Mouse (Mus musculus): ENCODE data around the gene Tmed4. TPM values are rescaled to one million over a fixed set of nuclear protein-coding genes. Genes with fewer than 3 reads are reported as not detected.

Tmed4 gene
- polyA plus RNA-seq, 1 experiment: 66.9 TPM

GRCm38 (mm10) chr11:6267320-6268254, 7.1 kb downstream of the Tmed4 start, which contains the start of gene Ddx56:
Ddx56 (minus strand) TSS chr11:6267772.
- H3K36me3 ChIP-seq (ENCODE audit: control insufficient read depth, insufficient read depth): peaks cover 39% of the 10 kb centered on the region
- H3K79me2 ChIP-seq (ENCODE audit: control insufficient read depth, insufficient read depth): peaks cover 29% of the 10 kb centered on the region
- no peaks in the 10 kb centered on the region for H3K27me3 ChIP-seq (ENCODE audit: control insufficient read depth, insufficient read depth, insufficient read length)
- peak within 1 kb of the TSS; percentile 65 for H3ac ChIP-seq (ENCODE audit: control insufficient read depth, insufficient read length)
- peak within 1 kb of the TSS; percentile 99 for H3K4me2 ChIP-seq (ENCODE audit: low read depth)
- H3K4me3 ChIP-seq: peak within 1 kb of the TSS; percentile 99
- TF ChIP-seq MYOD1 (IDR thresholded peaks at IDR 0.05; ENCODE audit: control insufficient read depth in 1 of 3, insufficient read length in 2 of 3, low read depth in 2 of 3): peak in 1 of 3 experiments; percentile 33
- peak; percentile 73 for TF ChIP-seq SRF (IDR thresholded peaks at IDR 0.05; ENCODE audit: control insufficient read depth, insufficient read length, low read depth)
- TF ChIP-seq TCF12 (IDR thresholded peaks at IDR 0.05; ENCODE audit: insufficient read depth, poor library complexity, severe bottlenecking): no peak
- TF ChIP-seq MYOG (IDR thresholded peaks at IDR 0.05; ENCODE audit: control insufficient read depth in 1 of 3, insufficient read depth in 1 of 3, insufficient read length in 2 of 3, low read depth in 2 of 3): peak in 1 of 3 experiments; percentile 26
- TF ChIP-seq POLR2AphosphoS2 (IDR thresholded peaks at IDR 0.05; ENCODE audit: insufficient read length, low read depth): peak; percentile 92
- TF ChIP-seq POLR2A (IDR thresholded peaks at IDR 0.05; ENCODE audit: insufficient read length, low read depth): peak; percentile 91
- TF ChIP-seq MAX (IDR thresholded peaks at IDR 0.05; ENCODE audit: low read depth): peak; percentile 69
- peak; percentile 49 for TF ChIP-seq USF1 (IDR thresholded peaks at IDR 0.05; ENCODE audit: low read depth)
- TF ChIP-seq TCF3 (IDR thresholded peaks at IDR 0.05; ENCODE audit: insufficient read length, low read depth): no peak
- peak; percentile 28 for TF ChIP-seq E2F4 (IDR thresholded peaks at IDR 0.05; ENCODE audit: insufficient read depth)

- peaks cover 48% of the 10 kb centered on the region for H3K36me3 ChIP-seq (ENCODE audit: control insufficient read depth, insufficient read depth)
- H3ac ChIP-seq (ENCODE audit: control insufficient read depth, insufficient read length): peak overlapping the region; percentile 65
- H3K4me3 ChIP-seq: peak overlapping the region; percentile 99
- peak overlapping the region; percentile 99 for H3K4me2 ChIP-seq (ENCODE audit: low read depth)
- peaks cover 29% of the 10 kb centered on the region for H3K79me2 ChIP-seq (ENCODE audit: control insufficient read depth, insufficient read depth)
- TF ChIP-seq POLR2A (IDR thresholded peaks at IDR 0.05; ENCODE audit: insufficient read length, low read depth) (no peak), MYOD1 (IDR thresholded peaks at IDR 0.05; ENCODE audit: control insufficient read depth in 1 of 3, insufficient read length in 2 of 3, low read depth in 2 of 3) (no peak), TCF3 (IDR thresholded peaks at IDR 0.05; ENCODE audit: insufficient read length, low read depth) (no peak), CEBPB (IDR thresholded peaks at IDR 0.05; ENCODE audit: insufficient read depth, poor library complexity, severe bottlenecking) (no peak), SRF (IDR thresholded peaks at IDR 0.05; ENCODE audit: control insufficient read depth, insufficient read length, low read depth) (no peak), MAX (IDR thresholded peaks at IDR 0.05; ENCODE audit: low read depth) (no peak), POLR2AphosphoS2 (IDR thresholded peaks at IDR 0.05; ENCODE audit: insufficient read length, low read depth) (no peak), USF1 (IDR thresholded peaks at IDR 0.05; ENCODE audit: low read depth) (no peak), TCF12 (IDR thresholded peaks at IDR 0.05; ENCODE audit: insufficient read depth, poor library complexity, severe bottlenecking) (no peak), E2F4 (IDR thresholded peaks at IDR 0.05; ENCODE audit: insufficient read depth) (no peak), MYOG (IDR thresholded peaks at IDR 0.05; ENCODE audit: control insufficient read depth in 1 of 3, insufficient read depth in 1 of 3, insufficient read length in 2 of 3, low read depth in 2 of 3) (no peak), REST (IDR thresholded peaks at IDR 0.05; ENCODE audit: insufficient read depth, insufficient read length) (no peak)
- no peaks in the 10 kb centered on the region for H3K27me3 ChIP-seq (ENCODE audit: control insufficient read depth, insufficient read depth, insufficient read length)
Observed at GRCm38 (mm10) chr11:6266621-6267020, 8.0 kb downstream of the Tmed4 start.

DNA sequence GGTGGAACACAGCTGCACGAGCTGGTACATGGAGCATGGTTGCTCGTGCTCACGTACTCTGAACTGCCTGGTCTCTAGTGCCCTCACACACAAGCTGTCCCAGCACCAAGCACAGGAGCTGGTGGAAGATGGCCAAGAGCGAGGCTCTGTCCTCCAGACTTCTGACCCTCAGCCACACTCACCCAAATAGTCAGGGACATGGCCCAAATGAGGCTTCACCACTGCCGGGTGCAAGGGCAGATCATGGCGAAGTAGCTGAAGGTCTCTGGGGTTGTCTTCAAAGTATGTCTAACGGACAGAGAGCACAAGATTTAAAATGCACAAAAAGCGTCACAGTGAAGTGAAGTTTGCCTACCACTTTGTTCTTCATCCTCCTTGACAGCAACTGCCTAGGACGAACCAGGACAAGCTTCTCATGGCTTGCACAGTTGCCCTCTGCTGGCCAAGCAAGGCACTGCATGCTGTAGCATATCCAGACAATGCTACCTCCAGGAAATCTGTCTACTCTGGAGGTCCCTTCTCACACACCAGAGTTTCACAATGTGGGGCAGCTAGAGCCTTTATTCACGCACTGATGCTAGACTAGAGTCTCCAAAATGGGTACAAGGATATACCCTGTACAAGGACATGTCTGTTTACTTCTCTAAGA, 13.1 kb downstream of the Tmed4 start:
- TF ChIP-seq USF1 (IDR thresholded peaks at IDR 0.05; ENCODE audit: low read depth) (no peak), MYOG (IDR thresholded peaks at IDR 0.05; ENCODE audit: control insufficient read depth in 1 of 3, insufficient read depth in 1 of 3, insufficient read length in 2 of 3, low read depth in 2 of 3) (no peak), SRF (IDR thresholded peaks at IDR 0.05; ENCODE audit: control insufficient read depth, insufficient read length, low read depth) (no peak), REST (IDR thresholded peaks at IDR 0.05; ENCODE audit: insufficient read depth, insufficient read length) (no peak), MYOD1 (IDR thresholded peaks at IDR 0.05; ENCODE audit: control insufficient read depth in 1 of 3, insufficient read length in 2 of 3, low read depth in 2 of 3) (no peak), MAX (IDR thresholded peaks at IDR 0.05; ENCODE audit: low read depth) (no peak), POLR2A (IDR thresholded peaks at IDR 0.05; ENCODE audit: insufficient read length, low read depth) (no peak), CEBPB (IDR thresholded peaks at IDR 0.05; ENCODE audit: insufficient read depth, poor library complexity, severe bottlenecking) (no peak), TCF12 (IDR thresholded peaks at IDR 0.05; ENCODE audit: insufficient read depth, poor library complexity, severe bottlenecking) (no peak)
- H3K36me3 ChIP-seq (ENCODE audit: control insufficient read depth, insufficient read depth): peaks cover 75% of the 10 kb centered on the region
- no peak overlapping the region for H3K4me2 ChIP-seq (ENCODE audit: low read depth)
- H3K4me3 ChIP-seq: no peak overlapping the region
- peaks cover 19% of the 10 kb centered on the region for H3K79me2 ChIP-seq (ENCODE audit: control insufficient read depth, insufficient read depth)
- H3ac ChIP-seq (ENCODE audit: control insufficient read depth, insufficient read length): no peak overlapping the region
- no peaks in the 10 kb centered on the region for H3K27me3 ChIP-seq (ENCODE audit: control insufficient read depth, insufficient read depth, insufficient read length)

DNA sequence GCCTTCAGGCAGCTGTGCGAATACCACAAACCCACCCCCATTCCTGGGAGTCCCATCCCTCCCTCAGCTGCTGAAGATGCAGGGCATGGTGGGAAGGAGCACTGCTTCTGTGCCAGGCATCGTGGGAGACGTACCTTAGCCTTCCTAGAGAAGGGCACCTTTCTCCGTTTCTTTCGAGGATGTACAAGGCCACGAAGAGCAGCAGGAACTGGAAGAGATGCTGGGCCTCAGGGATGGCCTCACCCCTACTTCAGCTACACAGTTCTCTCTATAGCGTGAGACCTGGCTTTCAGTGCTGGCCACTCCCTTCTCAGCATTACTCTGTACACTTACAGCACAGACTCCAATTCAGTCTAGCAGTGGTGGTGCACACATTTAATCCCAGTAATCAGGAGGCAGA, 15.3 kb downstream of the Tmed4 start:
- H3K4me2 ChIP-seq (ENCODE audit: low read depth): no peak overlapping the region
- TF ChIP-seq CEBPB (IDR thresholded peaks at IDR 0.05; ENCODE audit: insufficient read depth, poor library complexity, severe bottlenecking) (no peak), MYOG (IDR thresholded peaks at IDR 0.05; ENCODE audit: control insufficient read depth in 1 of 3, insufficient read depth in 1 of 3, insufficient read length in 2 of 3, low read depth in 2 of 3) (peak in 1 of 3 experiments; percentile 51), MYOD1 (IDR thresholded peaks at IDR 0.05; ENCODE audit: control insufficient read depth in 1 of 3, insufficient read length in 2 of 3, low read depth in 2 of 3) (peak in 2 of 3 experiments; percentile 45 to 46), USF1 (IDR thresholded peaks at IDR 0.05; ENCODE audit: low read depth) (no peak), POLR2AphosphoS2 (IDR thresholded peaks at IDR 0.05; ENCODE audit: insufficient read length, low read depth) (no peak)
- H3K27me3 ChIP-seq (ENCODE audit: control insufficient read depth, insufficient read depth, insufficient read length): no peaks in the 10 kb centered on the region
- no peak overlapping the region for H3K4me3 ChIP-seq
- peaks cover 55% of the 10 kb centered on the region for H3K36me3 ChIP-seq (ENCODE audit: control insufficient read depth, insufficient read depth)
- H3K79me2 ChIP-seq (ENCODE audit: control insufficient read depth, insufficient read depth): no peaks in the 10 kb centered on the region
- no peak overlapping the region for H3ac ChIP-seq (ENCODE audit: control insufficient read depth, insufficient read length)

Measured in myocyte (in vitro differentiated cells).